Mouse (Mus musculus): ENCODE data around the gene AI182371. TPM values are rescaled to one million over a fixed set of nuclear protein-coding genes. Genes with fewer than 3 reads are reported as not detected.

Gene AI182371
- total and polyA plus RNA-seq, 3 experiments = 0.56 to 0.74 (median 0.68) TPM

DNA sequence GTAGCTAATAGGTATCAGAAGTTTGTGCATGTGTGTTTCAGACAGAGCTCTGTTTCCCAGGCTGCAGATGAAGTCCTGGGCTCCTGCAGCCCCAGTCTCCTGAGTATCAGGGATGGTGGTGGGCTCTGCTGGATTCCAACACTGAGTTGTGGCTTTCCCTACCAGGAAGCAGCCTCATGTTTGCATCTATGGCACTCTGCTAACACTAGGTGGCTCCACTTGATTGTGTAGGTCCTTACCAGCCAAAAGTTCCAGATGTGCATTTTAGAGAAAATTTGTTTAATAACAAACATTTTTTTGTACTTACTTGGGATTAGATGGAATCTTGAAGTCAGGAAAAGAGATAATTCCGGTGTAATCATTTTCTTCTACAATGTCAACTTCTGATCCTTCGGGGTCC is 56.4 kb downstream of the AI182371 start:
- in situ Hi-C loops (cut with MboI; ENCODE audit: low pct_ligation_motif_present, low pct_unique_long_range_greater_than_20kb, low sequenced_read_pairs) = no loop called here
- no peak overlapping the region for H3K4me3 ChIP-seq (replicated peaks in 1 of 3; ENCODE audit: low read depth in 2 of 3, low read length in 2 of 3, poor library complexity in 1 of 3)
- H3K79me2 ChIP-seq (replicated peaks; ENCODE audit: control insufficient read depth, extremely low read depth, insufficient read depth, poor library complexity, severe bottlenecking) = no peaks in the 10 kb centered on the region
- peaks cover 0 to 8% of the 10 kb centered on the region in 2 experiments; a peak in 2 of 4 replicates for H3K4me1 ChIP-seq (ENCODE audit: control insufficient read depth in 1 of 2, insufficient read depth in 2 of 2)
- no peaks in the 10 kb centered on the region for H3K36me3 ChIP-seq (replicated peaks in 1 of 2; ENCODE audit: control insufficient read depth in 1 of 2, insufficient read depth in 1 of 2, low read length in 1 of 2)
- 0 out of 2 replicates have a peak overlapping the region, but pooled peaks have one; percentile 15 for H3K4me2 ChIP-seq (ENCODE audit: insufficient read depth, low read depth, poor library complexity, severe bottlenecking)
- H3K27ac ChIP-seq (ENCODE audit: insufficient read depth, low read depth) = no peak overlapping the region
- dilution Hi-C loops (cut with MboI; ENCODE audit: extremely low pct_ligation_motif_present, extremely low pct_unique_long_range_greater_than_20kb, low sequenced_read_pairs) = no loop called here
- peak; percentile 64 for DNase-seq (ENCODE audit: extremely low read depth)
- peaks cover 1% of the 10 kb centered on the region for H3K9me3 ChIP-seq (replicated peaks; ENCODE audit: low read length)
- TF ChIP-seq ETS1 (conservative IDR thresholded peaks at IDR 0.05; ENCODE audit: low read depth, low read length) (no peak), HCFC1 (IDR thresholded peaks at IDR 0.05; ENCODE audit: low read depth, low read length) (no peak), ELF1 (IDR thresholded peaks at IDR 0.05; ENCODE audit: low read depth, low read length) (peak; percentile 75), POLR2AphosphoS2 (IDR thresholded peaks at IDR 0.05; ENCODE audit: low read depth, low read length) (no peak), NRF1 (IDR thresholded peaks at IDR 0.05; ENCODE audit: low read depth, low read length) (no peak), TCF12 (IDR thresholded peaks at IDR 0.05; ENCODE audit: low read depth, low read length) (no peak), RAD21 (IDR thresholded peaks at IDR 0.05; ENCODE audit: low read depth, low read length) (peak; percentile 88), JUN (IDR thresholded peaks at IDR 0.05; ENCODE audit: insufficient read depth, low read depth, low read length) (no peak), E2F4 (IDR thresholded peaks at IDR 0.05; ENCODE audit: insufficient replicate concordance, low read depth, low read length) (no peak), MEF2A (IDR thresholded peaks at IDR 0.05; ENCODE audit: borderline replicate concordance, low read depth, low read length) (no peak), MYC (IDR thresholded peaks at IDR 0.05; ENCODE audit: low read depth, low read length) (peak; percentile 55; the same call in 1 of the 2 replicates), MAZ (IDR thresholded peaks at IDR 0.05; ENCODE audit: low read depth, low read length) (no peak), USF1 (IDR thresholded peaks at IDR 0.05; ENCODE audit: low read depth, low read length) (no peak), ZMIZ1 (IDR thresholded peaks at IDR 0.05; ENCODE audit: low read depth, low read length) (no peak), PAX5 (IDR thresholded peaks at IDR 0.05; ENCODE audit: low read length) (no peak), ZC3H11A (IDR thresholded peaks at IDR 0.05; ENCODE audit: low read depth, low read length) (peak; percentile 46; the same call in 1 of the 2 replicates), TBP (conservative IDR thresholded peaks at IDR 0.05; ENCODE audit: low read depth, low read length) (no peak), CHD2 (IDR thresholded peaks at IDR 0.05; ENCODE audit: low read length) (no peak), BHLHE40 (IDR thresholded peaks at IDR 0.05; ENCODE audit: low read depth, low read length) (no peak), ZKSCAN1 (IDR thresholded peaks at IDR 0.05; ENCODE audit: borderline replicate concordance, low read depth, low read length) (no peak), NELFE (IDR thresholded peaks at IDR 0.05; ENCODE audit: low read depth, low read length) (no peak), KAT2A (IDR thresholded peaks at IDR 0.05; ENCODE audit: insufficient replicate concordance, low read length) (no peak), MAX (IDR thresholded peaks at IDR 0.05; ENCODE audit: low read length) (no peak), ZNF384 (IDR thresholded peaks at IDR 0.05; ENCODE audit: low read depth, low read length) (no peak), RCOR1 (conservative IDR thresholded peaks at IDR 0.05; ENCODE audit: low read depth, low read length) (no peak), MXI1 (IDR thresholded peaks at IDR 0.05; ENCODE audit: low read depth, low read length) (no peak), SMC3 (IDR thresholded peaks at IDR 0.05; ENCODE audit: low read depth, low read length) (peak; percentile 88), IRF4 (IDR thresholded peaks at IDR 0.05; ENCODE audit: low read depth, low read length) (no peak), EP300 (IDR thresholded peaks at IDR 0.05; ENCODE audit: low read length) (no peak), UBTF (IDR thresholded peaks at IDR 0.05; ENCODE audit: low read depth, low read length) (no peak), JUND (conservative IDR thresholded peaks at IDR 0.05; ENCODE audit: low read depth, low read length) (no peak), GABPA (IDR thresholded peaks at IDR 0.05; ENCODE audit: insufficient replicate concordance, low read depth, low read length) (no peak), USF2 (conservative IDR thresholded peaks at IDR 0.05; ENCODE audit: low read depth, low read length) (no peak), CHD1 (IDR thresholded peaks at IDR 0.05; ENCODE audit: low read depth, low read length) (no peak), POLR2A (IDR thresholded peaks at IDR 0.05; ENCODE audit: low read depth, low read length) (no peak), MAFK (IDR thresholded peaks at IDR 0.05; ENCODE audit: insufficient replicate concordance, low read length) (no peak), CTCF (conservative IDR thresholded peaks at IDR 0.05 in 1 of 2, IDR thresholded peaks at IDR 0.05 in 1 of 2; ENCODE audit: low read depth in 2 of 2, low read length in 2 of 2) (peak; percentile 80 to 89), SIN3A (IDR thresholded peaks at IDR 0.05; ENCODE audit: low read length) (no peak)
- no peak overlapping the region for H3K9ac ChIP-seq (ENCODE audit: insufficient read depth, low read depth)
- H3K27me3 ChIP-seq (replicated peaks) = no peaks in the 10 kb centered on the region

All from CH12.LX (cell line).